Mouse (Mus musculus) thymus, postnatal 14 days (tissue): ENCODE data around the gene Mpnd.

ENCODE experiments used
- DNase-seq: peaks from one replicate; pipeline ENCODE4 v3.0.0; 2021

Gene Mpnd

DNA sequence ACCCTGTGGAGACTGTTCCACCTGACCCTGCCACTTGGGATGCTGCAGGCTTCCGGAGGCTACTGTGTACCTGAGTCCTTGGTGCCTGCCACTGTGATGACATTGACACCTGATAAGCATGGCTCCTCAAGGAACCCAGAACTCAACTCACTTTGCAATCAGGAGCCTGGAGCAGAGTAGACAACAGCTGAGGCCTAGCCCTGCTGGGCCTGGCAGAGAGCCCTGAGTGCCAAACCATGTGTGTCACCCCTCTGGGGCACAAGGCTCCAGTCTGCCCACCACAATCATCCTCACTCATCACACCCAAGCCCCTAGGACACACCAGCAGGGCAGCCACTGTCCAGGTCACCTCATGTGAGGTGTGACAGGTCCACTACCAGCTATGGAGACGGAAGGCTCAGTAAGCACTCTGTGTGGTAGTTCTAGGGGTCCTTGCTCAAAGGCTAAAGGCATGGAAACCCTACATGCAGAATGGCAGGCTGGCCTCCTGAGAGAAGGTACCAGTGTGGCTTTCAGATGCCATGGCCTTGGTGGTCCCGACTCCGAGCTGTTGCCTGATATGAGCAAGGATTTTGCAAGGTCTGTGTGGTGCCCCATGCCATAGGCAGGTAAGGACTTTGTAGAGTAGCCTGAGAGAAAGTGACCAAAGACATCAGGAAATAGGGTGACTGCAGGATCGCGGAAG is 15.0 kb downstream of the Mpnd start:
- no peak for DNase-seq

DNA sequence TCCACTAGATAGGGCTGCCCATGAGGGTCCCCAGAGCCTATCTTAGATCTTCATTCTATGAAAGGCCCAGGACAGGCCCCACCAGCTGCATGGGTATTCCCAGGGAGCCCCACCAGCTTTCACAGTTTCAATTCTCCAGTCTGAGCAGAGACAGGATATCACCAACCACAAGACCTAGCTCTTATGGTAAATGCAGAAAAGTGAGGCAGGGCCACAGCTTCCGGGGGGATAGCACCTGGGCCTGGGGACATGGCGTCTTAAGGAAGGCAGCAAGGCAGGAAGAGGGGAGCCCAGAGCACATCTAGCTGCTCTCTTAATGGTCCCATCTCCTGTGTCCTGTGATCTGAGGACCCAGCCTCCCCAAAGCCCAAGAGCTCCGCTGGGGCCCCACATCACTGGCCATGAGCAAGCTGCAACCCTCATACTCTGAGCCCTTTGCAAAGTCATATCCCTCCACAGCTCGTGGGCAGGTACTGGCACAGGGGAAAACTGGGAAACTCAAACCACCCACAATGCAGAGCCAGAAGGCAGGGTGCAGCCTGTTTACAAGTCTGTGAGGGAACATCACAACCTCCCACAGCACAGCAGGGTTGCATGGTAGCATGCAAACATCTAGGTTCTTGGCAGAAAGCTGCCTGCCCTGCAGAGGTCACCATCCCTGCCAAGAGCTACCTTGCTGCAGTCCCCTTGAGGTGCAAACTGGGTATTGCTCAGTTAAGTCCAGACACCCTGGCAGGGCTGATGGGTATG is 15.8 kb downstream of the Mpnd start:
- peak; percentile 87 for DNase-seq

DNA sequence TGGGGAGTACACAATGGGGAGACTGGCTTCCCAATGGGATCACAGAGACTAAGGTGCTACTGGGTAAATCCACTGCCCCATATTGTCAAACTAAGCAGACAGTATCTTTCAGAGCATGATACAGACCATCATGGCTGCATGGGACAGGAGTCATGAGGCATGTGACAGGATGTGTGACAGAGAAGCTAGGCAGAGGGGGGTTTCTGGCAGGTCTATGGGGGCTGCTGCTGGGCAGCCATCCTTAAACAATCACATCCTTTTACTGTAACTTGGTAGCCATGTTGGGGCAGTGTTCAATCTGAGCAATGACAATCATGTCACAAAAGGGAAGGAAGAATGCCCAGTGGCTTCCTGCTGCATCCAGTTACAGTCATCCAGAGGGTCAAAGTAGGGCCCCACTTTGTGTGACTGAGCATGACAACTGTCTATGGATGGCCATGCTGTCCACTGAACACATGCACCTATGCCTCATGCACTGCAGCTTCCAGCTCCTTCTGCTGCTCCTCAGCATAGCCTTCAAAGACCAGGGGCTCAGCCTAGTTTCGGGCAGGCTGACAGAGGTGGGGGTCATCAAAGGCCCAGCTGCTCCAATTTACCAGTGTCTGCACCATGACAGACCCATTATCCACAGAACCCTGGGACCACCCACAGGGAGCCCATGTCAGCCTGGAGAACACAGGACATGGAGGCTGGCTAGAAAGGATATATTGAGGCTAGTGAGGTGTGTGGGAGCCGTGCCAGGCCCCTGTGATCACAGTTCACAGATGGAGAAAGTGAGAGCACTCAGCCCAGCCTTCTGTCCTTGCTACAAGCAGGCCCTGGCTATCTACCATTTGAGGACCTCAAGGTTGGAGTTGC is 16.8 kb downstream of the Mpnd start:
- DNase-seq: peak; percentile 44

DNA sequence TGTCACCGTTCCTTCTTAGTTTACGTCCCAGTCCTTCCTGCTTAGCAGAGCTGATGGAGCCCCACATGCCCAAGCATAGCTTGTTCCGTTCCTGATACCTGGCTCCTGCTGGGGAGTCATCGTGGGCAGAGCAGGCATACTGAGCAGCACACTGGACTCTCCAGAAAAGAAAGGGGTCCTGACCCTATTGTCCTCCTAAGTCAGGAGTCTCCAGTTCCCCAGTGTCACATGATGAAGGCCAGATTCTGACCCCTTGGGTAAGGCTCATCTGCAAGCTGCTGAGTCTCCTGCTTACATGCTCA is 17.4 kb downstream of the Mpnd start:
- DNase-seq: no peak

DNA sequence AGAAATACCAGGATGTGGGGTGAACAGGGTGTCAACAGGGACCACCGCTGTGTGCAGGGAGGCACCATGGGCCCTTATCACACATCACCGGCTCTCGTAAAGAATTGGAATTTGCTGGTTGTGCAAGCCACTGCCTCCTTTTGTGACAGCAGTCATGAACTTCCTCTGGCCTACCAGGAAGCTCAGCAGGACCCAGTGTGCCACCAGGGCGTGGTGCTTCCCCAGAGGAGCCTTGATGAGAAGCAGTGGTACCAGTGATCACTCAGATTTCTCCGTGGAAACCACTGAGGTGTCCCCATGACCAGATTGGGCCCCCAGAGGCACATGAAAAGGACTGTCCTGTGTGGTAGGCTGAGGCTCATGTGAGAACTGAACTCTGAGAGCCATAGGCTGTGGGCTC is 17.9 kb downstream of the Mpnd start:
- no peak for DNase-seq

DNA sequence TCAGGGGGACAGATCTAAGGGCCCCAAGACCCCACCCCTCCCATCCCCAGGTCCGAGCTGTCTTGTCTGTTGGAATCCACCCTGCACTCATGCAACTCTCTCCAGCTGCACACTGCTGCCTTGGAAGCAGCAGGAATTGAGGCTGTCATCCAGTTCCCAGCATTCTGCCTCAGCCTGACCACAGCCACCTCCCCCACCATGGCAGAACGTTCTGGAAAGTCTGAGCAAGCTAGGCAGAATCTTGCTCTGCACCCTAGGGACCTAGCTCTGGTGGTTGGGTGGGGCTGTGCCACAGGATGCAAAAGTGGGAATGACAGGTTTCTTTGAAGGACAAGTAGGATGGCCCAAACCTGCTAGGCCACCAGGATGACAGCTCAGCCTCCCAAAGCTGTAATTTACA is 19.0 kb downstream of the Mpnd start:
- no peak for DNase-seq

DNA sequence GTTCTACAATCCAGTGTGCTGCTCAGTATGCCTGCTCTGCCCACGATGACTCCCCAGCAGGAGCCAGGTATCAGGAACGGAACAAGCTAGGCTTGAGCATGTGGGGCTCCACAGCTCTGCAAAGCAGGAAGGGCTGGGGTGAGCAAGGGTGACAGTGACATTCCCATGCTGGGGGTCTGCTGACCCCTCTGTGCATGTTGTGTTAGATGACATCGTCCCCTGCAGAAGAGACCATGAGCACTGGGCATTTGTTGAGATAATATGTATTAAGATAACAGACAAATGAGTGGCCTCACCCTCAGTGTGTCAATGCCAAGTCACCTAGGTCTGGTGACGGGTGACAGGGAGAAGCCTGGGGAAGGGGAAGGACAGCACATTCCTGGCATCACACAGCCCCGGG is 19.4 kb downstream of the Mpnd start:
- no peak for DNase-seq

DNA sequence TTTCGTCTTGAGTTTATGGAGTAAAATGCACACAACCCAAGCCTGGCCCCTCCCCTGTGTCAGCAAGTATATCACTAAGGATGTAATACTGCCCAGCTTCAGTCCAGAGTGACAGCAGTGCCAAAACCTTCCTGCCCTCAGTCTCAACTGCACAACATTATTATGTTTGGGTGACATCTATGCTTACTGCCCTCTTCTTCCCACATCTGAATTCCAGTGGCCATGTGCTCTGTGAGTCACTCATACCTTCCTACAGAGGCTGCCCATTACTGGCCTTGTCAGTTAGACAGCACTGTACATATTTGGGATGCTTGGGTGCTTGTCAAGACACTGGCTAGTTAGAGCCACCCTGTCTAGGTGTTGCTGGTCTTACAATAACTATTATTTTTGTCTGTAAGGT is 20.8 kb downstream of the Mpnd start:
- DNase-seq: no peak

DNA sequence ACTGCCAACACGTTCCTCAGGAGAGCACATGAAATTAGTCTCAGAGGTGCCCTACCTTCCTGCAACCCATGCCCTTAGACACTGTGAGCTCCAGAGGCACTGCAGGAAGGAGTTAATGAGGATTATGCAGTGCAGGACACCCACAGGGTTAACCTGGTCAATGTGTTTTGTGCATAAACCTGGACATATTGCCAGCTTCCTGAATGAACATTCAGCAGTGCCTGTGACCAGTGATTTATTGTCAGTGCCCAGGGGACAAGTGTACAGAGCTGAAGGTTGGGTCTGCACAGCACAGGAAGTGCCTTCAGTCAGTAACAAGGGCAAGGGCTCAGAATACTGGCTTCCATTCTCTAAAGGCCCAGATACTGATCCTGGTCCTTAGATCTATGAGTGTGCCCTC is 21.4 kb downstream of the Mpnd start:
- DNase-seq: no peak

DNA sequence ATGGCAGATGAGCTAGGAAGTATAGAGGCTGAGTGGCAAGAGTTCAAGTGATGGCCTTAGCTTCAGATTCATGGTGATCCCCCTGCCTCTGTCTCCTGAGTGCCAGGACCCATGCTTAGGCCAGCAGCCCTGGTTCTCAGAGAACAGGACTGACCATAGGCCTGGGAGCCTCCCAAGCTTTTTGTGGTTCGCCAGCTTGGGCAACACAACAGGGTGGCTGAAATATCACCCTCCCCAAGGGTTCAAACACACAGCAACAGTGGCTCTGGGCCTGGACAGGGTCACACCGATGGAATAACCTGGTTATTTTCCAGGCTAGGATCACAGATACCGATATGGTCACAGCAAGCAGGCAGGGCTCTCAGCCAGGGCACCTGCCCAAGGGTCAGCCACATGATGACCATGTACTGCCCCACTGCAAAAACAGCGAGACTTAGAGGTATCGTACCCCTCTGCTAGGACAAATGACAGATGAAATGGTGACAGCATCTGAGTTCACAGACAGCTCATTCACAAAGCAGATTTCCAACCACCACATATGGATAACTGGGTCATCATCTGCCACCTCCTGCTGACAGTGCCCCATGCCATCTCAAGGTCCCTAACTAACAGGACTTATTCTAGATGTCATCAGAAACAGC is 22.4 kb downstream of the Mpnd start:
- no peak for DNase-seq

DNA sequence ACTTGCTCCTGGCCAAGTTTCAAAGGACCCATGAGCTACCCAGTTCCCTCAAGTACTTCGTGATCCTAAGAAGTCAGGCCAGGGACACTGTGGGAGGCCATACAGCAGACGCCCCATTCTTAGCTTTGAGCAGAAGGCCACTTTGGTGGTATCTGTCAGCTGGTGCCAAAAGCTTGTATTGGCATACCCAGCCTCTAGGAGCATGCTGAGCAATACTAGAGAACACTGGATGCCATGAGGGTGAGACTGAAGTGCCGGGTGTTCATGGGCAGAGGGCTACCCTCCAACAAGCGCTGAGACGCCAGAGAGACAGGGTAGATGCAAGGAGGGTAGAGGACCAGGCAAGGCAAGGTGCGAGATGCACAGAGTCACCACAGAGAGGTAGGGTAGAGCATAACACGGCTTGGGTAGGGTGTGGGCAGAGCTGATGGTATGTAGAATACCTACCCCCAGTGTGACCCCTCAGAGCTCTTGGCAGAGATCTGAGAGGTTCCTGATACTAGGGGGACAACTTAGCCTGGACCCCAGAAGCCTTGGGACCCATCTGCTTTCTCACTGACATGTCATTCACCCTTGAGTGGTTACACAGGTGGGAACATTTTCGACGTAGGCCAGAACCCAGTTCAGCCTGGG is 24.8 kb downstream of the Mpnd start:
- no peak for DNase-seq

DNA sequence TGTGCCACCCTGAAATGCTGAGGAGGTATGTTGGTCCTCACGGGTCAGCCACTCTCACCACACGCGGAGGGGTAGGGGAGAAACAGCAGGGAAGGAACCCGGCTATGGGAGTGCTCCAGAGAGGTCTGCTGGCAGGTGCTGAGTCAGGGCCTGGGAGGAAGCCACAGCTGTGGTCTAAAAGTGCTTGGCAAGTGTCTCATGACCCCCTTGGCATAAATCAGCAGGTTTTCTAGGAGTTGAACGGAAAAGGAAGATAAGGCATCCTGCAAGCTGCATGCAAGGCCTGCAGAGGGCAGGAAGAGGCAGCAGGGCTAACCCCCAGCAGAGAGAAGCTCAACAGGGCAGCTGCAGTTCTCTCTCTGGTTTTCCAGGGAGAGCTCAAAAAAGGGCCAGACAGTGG is 25.4 kb downstream of the Mpnd start:
- peak; percentile 56 for DNase-seq

DNA sequence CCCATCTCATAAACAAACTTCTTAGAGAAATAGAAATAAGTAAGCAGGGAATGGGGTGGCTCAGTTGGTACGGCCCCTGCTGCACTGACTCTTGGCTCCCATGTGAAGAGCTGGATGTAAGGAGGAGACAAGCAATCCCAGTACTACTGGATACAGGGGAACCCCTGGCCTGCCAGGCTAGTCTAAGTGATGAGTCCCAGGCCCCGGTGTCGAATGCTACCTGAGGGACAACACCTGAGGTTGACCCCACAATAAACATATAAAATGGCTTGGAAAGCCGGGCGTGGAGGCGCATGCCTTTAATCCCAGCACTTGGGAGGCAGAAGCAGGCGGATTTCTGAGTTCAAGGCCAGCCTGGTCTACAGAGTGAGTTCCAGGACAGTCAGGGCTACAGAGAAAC is 25.9 kb downstream of the Mpnd start:
- no peak for DNase-seq

DNA sequence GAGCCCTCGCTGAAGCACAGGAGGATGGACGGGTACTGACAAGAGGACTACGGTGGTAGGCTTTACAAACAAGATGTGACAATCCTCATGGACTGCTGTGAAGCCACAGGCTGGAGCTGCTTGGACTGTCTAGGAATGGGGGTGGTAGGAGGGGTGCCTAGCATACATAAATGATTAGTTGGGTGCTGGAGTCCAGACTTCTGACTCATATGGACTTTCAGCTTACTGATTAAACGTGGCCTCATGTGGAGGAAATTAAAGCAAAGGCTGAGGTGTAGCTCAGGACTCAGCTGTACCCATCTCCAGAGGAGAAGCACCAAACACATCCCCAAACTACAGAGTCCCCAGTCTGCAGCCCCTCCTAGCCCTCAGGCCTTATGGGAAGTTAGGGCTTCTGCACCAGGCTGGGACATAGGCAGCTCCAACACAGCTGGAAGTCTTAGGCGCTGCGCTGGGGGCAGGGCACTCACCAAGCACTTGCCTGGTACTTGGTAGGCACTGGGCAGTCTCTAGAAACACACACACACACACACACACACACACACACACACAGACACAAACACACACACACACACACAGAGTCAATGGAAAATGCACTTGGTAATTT is 26.7 kb downstream of the Mpnd start:
- no peak for DNase-seq

DNA sequence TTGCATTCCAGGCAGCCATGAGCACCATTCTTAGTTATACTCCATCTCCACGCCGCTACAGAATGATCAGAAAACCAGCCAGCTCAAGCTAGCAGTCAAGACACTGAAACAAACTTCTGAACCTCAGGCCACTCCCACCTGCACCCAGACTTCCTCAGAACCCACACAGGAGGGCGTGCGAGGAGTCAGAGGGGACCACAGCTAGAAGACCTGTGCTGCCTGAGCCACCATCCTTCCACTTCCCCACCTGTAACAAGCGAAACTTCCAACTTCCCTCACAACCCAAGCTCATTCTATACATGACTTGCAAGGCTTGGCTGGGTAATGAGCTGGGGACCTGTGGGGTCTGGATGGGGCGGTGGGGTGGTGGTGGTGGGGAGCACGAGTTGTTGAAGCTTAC is 27.3 kb downstream of the Mpnd start:
- peak; percentile 71 for DNase-seq

DNA sequence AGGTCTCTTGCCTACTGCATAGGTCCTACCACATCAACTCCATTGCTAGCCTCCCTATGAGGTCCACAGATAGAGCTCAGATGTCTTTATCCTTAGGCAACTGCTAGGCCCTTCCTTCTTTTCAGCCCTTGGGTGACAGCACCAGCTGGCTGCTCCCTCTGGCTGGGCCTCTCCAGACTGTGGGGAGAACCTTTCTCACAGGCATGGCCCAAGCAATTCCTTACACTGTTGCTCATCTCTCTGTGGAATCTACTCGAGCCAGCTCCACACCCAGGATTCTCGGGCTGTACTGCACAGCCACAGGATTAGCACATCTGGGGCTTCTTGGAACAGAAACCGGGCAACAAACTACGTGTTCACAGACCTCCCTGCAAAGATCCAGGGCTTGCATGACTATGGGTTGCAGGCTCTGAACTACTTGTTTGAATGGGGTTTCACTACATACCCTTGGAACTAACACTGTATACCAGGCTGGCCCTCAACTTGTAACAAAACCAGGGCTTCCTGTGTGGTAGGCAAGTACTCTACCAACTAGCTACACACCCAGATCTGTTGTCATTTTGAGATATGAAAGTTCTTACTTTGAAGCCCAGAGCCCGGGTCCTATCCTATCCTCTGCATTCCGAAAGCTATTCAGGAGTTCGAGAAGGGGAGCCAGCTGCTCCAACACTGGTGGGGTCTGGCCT is 28.7 kb downstream of the Mpnd start:
- no peak for DNase-seq

DNA sequence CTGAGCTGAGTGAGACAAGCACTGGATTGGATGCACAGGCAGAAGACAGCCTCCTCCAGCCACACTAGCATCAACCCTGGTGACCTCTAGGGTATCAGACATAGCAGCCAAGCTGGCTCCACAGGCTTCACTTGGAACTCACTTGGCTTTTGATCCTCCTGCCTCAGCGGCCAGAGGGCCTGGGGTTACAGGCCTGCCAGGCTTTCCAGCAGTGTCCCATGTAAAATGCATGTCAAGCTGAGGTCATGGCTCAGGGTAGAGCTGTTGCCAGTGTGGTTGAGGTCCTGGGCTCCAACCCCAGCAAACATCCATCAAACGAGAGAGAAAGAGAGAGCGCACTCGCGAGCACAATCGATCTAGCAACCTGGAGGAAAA is 29.2 kb downstream of the Mpnd start:
- DNase-seq: no peak

DNA sequence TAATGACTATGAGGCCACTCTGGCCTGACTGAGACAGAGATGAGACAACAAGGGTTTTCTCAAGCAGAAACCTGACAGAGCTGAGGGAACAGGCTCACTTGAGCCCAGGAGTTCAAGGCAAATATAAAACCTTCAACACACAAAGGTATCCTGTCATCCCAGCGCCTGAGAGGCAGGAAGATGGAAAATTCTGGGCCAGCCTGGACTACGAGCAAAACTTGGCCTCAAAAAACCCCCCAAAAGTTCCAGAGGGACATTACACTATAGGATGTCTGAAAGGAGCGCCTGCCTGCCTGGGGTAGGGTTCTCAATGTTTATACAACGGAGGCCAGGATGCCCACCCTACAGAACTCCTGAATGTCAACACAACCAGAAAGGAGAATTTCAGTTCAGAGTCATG is 29.7 kb downstream of the Mpnd start:
- DNase-seq: no peak

DNA sequence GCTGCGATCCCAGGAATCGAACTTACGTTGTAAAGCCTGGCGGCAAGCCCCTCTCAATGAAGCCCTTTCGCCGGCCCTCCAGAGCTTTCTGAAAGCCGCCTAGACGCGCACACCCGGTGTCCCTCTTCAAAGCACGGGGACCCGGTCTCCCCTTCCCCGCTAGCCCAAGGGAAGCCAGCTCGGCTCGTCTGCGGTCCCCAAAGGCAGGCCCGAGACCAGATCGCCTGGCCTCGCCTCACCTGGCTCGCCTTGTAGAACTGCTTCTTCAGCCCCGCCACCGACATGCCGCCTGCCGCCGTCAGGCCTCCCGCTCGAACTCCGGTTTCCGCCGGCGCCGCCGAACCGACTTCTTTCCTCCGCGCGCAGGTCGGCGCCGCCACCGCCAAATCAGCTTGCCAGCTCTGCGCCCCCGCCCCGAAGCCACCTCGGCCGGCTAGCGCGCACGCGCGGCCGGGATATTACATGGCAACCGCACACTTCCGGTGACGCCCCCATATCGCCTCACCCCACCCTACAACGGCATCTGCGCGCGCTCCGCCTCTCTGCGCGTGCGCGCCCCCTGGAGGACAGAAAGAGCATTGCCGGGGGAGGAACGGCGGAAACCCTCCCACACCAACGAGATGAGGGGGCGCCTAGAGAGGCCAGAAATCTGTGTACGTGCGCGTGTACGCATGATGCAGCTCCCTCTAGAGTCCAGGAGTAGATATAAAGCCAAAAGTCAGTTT is 30.8 kb downstream of the Mpnd start, which contains the start of gene Sh3gl1:
Sh3gl1 (minus strand) TSS at position 460 of the 725 bp plus-strand sequence.
- peak; percentile 100 for DNase-seq

DNA sequence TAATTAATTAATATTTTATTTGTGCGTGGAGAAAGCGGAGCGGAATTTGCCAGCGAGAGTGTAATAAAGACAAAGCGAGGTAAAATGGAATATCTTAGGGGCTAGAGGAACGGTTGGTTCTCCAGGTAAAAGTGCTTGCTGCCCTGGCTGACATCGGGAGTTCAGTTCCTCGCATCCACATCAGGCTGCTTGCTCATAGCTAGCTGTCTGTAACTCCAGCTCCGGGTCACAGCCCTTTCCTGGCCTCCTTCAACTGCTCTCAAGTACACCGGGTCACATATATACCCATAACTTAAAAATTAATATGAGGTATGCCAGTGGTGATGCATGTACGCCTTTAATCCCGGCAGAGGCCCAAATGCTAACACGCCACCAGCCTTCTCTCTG is 31.4 kb downstream of the Mpnd start:
- DNase-seq: no peak

DNA sequence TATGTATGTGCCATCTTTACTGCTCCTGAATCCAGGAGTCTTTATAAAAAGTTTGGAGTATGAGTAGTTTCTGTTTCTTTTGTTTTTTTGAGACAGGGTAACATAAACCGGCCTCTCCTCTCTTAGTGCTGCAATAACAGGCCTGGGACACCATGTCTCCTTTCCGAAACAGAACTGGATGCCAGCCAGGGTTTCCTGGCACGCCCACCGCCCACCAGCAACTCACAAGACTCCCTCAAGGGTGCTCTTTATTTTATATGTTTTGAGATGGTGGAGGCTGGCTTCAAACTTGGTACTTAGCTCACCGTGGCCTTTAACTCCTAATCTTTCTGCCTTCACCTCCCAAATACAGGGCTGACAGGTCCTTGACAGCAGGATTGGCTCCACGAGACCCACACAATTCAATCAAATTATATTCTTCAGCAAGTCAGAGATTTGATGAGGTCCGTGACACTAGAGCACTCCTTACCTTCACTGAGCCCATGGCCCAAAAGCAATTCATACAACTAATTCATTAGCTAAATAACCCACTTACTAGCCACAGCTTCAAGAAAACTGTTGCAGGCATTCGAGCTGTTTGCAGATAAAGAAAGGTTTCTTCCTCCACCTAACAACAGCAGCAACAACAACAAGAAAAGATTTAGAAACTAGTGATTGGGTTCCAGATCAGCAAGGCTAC is 33.2 kb downstream of the Mpnd start:
- no peak for DNase-seq
